24 mouse cellular contexts compared by ENCODE assay signal in the genomic region with DNA sequence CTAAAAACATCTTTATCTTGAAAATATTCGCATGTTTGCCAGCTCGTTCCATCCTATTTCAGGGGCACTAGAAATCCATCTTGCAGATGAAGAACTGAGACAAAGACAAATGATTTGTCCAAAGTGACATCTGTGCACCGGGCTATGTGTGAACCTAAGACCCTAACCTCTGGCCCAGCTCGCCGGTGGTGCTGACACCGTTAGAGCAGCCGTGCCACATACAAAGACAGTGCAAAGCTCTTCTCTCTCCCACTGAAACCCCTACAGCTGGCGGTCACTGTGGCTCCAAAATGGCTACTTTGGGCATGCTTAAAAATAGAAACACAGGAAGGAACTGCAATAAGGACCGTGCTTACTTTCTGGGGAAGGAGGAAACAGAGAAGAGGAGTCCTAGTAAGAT.
DNase-seq lines count a peak whose midpoint lies in the region; ATAC-seq and TF ChIP-seq lines count a peak whose summit lies in the region.
"Had no signal": no experiment of that assay in that cellular context is flagged by ENCODE, and none has a peak within 500 bp of the region (broad histone marks: within the 10 kb centered on the region; RNA-seq: fewer than 3 reads in every experiment).

No protein-coding gene starts in this region.

- ATAC-seq in stomach, embryonic 14.5 days (ENCODE audit: insufficient number of reproducible peaks, insufficient read depth, low FRiP score, low read depth): no peak
- no peak for ATAC-seq in stomach, postnatal 0 days (ENCODE audit: low FRiP score, low TSS enrichment)
- ATAC-seq in granulocyte monocyte progenitor cell, adult 5-6 weeks (replicated peaks; ENCODE audit: poor library complexity, severe bottlenecking): peak; percentile 61
- ATAC-seq: midbrain, embryonic 16.5 days had no signal

- no peak overlapping the region for H3K4me2 ChIP-seq in stomach, embryonic 14.5 days (replicated peaks; ENCODE audit: low read depth, low read length)
- no peak overlapping the region for H3K4me2 ChIP-seq in stomach, postnatal 0 days (replicated peaks; ENCODE audit: low read depth)
- H3K4me2 ChIP-seq: embryonic facial prominence, embryonic 15.5 days; heart, embryonic 13.5 days; limb, embryonic 12.5 days had no signal

- H3K36me3 ChIP-seq in stomach, embryonic 14.5 days (ENCODE audit: control insufficient read depth, insufficient read depth, low read length): no peaks in the 10 kb centered on the region
- H3K36me3 ChIP-seq in stomach, postnatal 0 days (ENCODE audit: control insufficient read depth, insufficient read depth, low read length): no peaks in the 10 kb centered on the region
- H3K36me3 ChIP-seq: embryonic facial prominence, embryonic 15.5 days; heart, embryonic 13.5 days; limb, embryonic 12.5 days had no signal

- H3K9me3 ChIP-seq in stomach, embryonic 14.5 days (ENCODE audit: control insufficient read depth, low read depth, low read length): no peaks in the 10 kb centered on the region
- H3K9me3 ChIP-seq in stomach, postnatal 0 days (ENCODE audit: control insufficient read depth, low read length): no peaks in the 10 kb centered on the region
- H3K9me3 ChIP-seq: embryonic facial prominence, embryonic 15.5 days; heart, embryonic 13.5 days; limb, embryonic 12.5 days; megakaryocyte, embryonic 14.5 days had no signal

- no peaks in the 10 kb centered on the region for H3K27me3 ChIP-seq in stomach, embryonic 14.5 days (ENCODE audit: control insufficient read depth, insufficient read depth, low read length)
- no peaks in the 10 kb centered on the region for H3K27me3 ChIP-seq in stomach, postnatal 0 days (ENCODE audit: control insufficient read depth, insufficient read depth, low read length)
- H3K27me3 ChIP-seq: embryonic facial prominence, embryonic 15.5 days; heart, embryonic 13.5 days; limb, embryonic 12.5 days; megakaryocyte, embryonic 14.5 days had no signal

- H3K9ac ChIP-seq in stomach, embryonic 14.5 days (replicated peaks; ENCODE audit: low read depth, low read length): no peak overlapping the region
- no peak overlapping the region for H3K9ac ChIP-seq in stomach, postnatal 0 days (ENCODE audit: low read length)
- H3K9ac ChIP-seq: embryonic facial prominence, embryonic 15.5 days; heart, embryonic 13.5 days; limb, embryonic 12.5 days; liver, embryonic 14.5 days had no signal

- H3K4me1 ChIP-seq in stomach, embryonic 14.5 days (ENCODE audit: control insufficient read depth, insufficient read depth, low read length): no peaks in the 10 kb centered on the region
- no peaks in the 10 kb centered on the region for H3K4me1 ChIP-seq in stomach, postnatal 0 days (replicated peaks; ENCODE audit: control insufficient read depth, insufficient read depth)
- H3K4me1 ChIP-seq: embryonic facial prominence, embryonic 15.5 days had no signal

- WGBS in stomach, embryonic 14.5 days: 42% methylated on average over 9 of the region's 9 CpGs
- 57% methylated on average over 9 of the region's 9 CpGs for WGBS in stomach, postnatal 0 days

- H3K4me3 ChIP-seq in stomach, embryonic 14.5 days (ENCODE audit: low read depth, low read length): no peak overlapping the region
- H3K4me3 ChIP-seq in stomach, postnatal 0 days (ENCODE audit: low read depth, low read length): no peak overlapping the region
- H3K4me3 ChIP-seq: embryonic facial prominence, embryonic 15.5 days; gastrocnemius, adult 2 months; heart, embryonic 13.5 days; limb, embryonic 12.5 days; megakaryocyte, embryonic 14.5 days had no signal

- TF ChIP-seq CTCF in stomach, postnatal 0 days (IDR thresholded peaks at IDR 0.05; ENCODE audit: low read depth): no peak

- peak; percentile 32 for DNase-seq in layer of hippocampus, adult 9-11 months
- no peak for DNase-seq in layer of hippocampus, postnatal 36 days
- DNase-seq in stomach, postnatal 0 days (ENCODE audit: low spot score): no peak
- no peak for DNase-seq in thymus, postnatal 0 days (ENCODE audit: low spot score)
- no peak for DNase-seq in retina, embryonic 14.5 days (ENCODE audit: low spot score)
- DNase-seq: adrenal gland, postnatal 36 days; B cell, adult 2 months; cerebellum, adult 11-12 months; cerebellum, postnatal 25 days; gastrocnemius, adult 2 months; heart, adult 18-20 months; kidney, adult 2 months; kidney, postnatal 10 days; lung, postnatal 14 days; spleen, adult 18-20 months; thymus, adult 18-20 months had no signal

- 0 out of 2 replicates have a peak overlapping the region, but pooled peaks have one; percentile 17 for H3K27ac ChIP-seq in stomach, embryonic 14.5 days (ENCODE audit: low read length)
- H3K27ac ChIP-seq in stomach, postnatal 0 days (replicated peaks): no peak overlapping the region
- H3K27ac ChIP-seq: embryonic facial prominence, embryonic 15.5 days; gastrocnemius, adult 2 months; heart, embryonic 13.5 days; limb, embryonic 12.5 days; liver, embryonic 14.5 days had no signal

- TF ChIP-seq EP300 in stomach, postnatal 0 days (optimal IDR thresholded peaks at IDR 0.05): no peak
